Mouse (Mus musculus) adrenal gland, postnatal 36 days (tissue): ENCODE data around the gene Mcts1. TPM values are rescaled to one million over a fixed set of nuclear protein-coding genes. Genes with fewer than 3 reads are reported as not detected.

ENCODE experiments used
- DNase-seq, 2 experiments: peaks; one replicate each; pipeline ENCODE4 v3.0.0; 2021; ENCODE audit warnings: mixed read lengths in 1 of 2
- total RNA-seq, 2 experiments: library from RNA; stranded (reverse); gene quantifications; 2 replicates each; pipeline ENCODE4 v1.2.3; 2021

The Mcts1 gene
- total RNA-seq, 2 experiments from 2014 or later: 68.7 to 68.9 TPM

- DNase-seq: no peak
Measured at GRCm38 (mm10) chrX:38654681-38655080, 54.3 kb downstream of the Mcts1 start.

- DNase-seq: no peak
Measured at GRCm38 (mm10) chrX:38656206-38656883, 56.0 kb downstream of the Mcts1 start.

Other genes with a start within 250 kb of the Mcts1 start
- 100 to 1,000 TPM; 259 to 268 TPM for gene Lamp2, start 144.1 kb upstream of the Mcts1 start, total RNA-seq
- 10 to 100 TPM; 37.3 to 45.4 TPM for gene Cul4b, start 24.4 kb upstream of the Mcts1 start, total RNA-seq
- 10 to 100 TPM; 27.8 to 28.3 TPM for gene C1galt1c1, start 34.5 kb downstream of the Mcts1 start, total RNA-seq
- under 1 TPM in 1 of 2 experiments, not detected in 1; 0.23 TPM for gene 6030498E09Rik, start 172.1 kb downstream of the Mcts1 start, total RNA-seq